Mouse (Mus musculus) WW6 (cell line): ENCODE data around the gene Ubl4b.

Experiments
- DNase-seq: peaks from one replicate; pipeline ENCODE4 v3.0.0-alpha.2; 2013; ENCODE audit warnings: low read depth, low spot score

Gene Ubl4b

GRCm38 (mm10) chr3:107568721-107569120, 13.8 kb upstream of the Ubl4b start:
- DNase-seq, result no peak

- DNase-seq, result no peak
Observed at GRCm38 (mm10) chr3:107567766-107568165, 12.9 kb upstream of the Ubl4b start.

- no peak for DNase-seq
Observed at GRCm38 (mm10) chr3:107565331-107565730, 10.5 kb upstream of the Ubl4b start.

- no peak for DNase-seq
Observed at GRCm38 (mm10) chr3:107563880-107564279, 9.0 kb upstream of the Ubl4b start.

- no peak for DNase-seq
Observed at GRCm38 (mm10) chr3:107562591-107562990, 7.7 kb upstream of the Ubl4b start.

GRCm38 (mm10) chr3:107562104-107562503, 7.2 kb upstream of the Ubl4b start:
- no peak for DNase-seq

GRCm38 (mm10) chr3:107559183-107559582, 4.3 kb upstream of the Ubl4b start:
- no peak for DNase-seq

GRCm38 (mm10) chr3:107558740-107559139, 3.9 kb upstream of the Ubl4b start:
- no peak for DNase-seq

GRCm38 (mm10) chr3:107550409-107551049, 4.3 kb downstream of the Ubl4b start:
- DNase-seq, result peak; percentile 16

GRCm38 (mm10) chr3:107546956-107547355, 7.9 kb downstream of the Ubl4b start:
- no peak for DNase-seq

GRCm38 (mm10) chr3:107545716-107546412, 9.0 kb downstream of the Ubl4b start:
- no peak for DNase-seq

GRCm38 (mm10) chr3:107545278-107545677, 9.6 kb downstream of the Ubl4b start:
- no peak for DNase-seq

GRCm38 (mm10) chr3:107543158-107544080, 11.5 kb downstream of the Ubl4b start:
- no peak for DNase-seq

GRCm38 (mm10) chr3:107542584-107542983, 12.3 kb downstream of the Ubl4b start:
- DNase-seq, result no peak

GRCm38 (mm10) chr3:107537504-107537889, 17.4 kb downstream of the Ubl4b start:
- DNase-seq, result no peak

- DNase-seq, result no peak
Observed at GRCm38 (mm10) chr3:107536810-107537503, 17.9 kb downstream of the Ubl4b start.

- DNase-seq, result no peak
Observed at GRCm38 (mm10) chr3:107534951-107535350, 19.9 kb downstream of the Ubl4b start.

- no peak for DNase-seq
Observed at GRCm38 (mm10) chr3:107533532-107533931, 21.3 kb downstream of the Ubl4b start.

- no peak for DNase-seq
Observed at GRCm38 (mm10) chr3:107530581-107530980, 24.3 kb downstream of the Ubl4b start.

GRCm38 (mm10) chr3:107529182-107529581, 25.7 kb downstream of the Ubl4b start:
- no peak for DNase-seq

- no peak for DNase-seq
Observed at GRCm38 (mm10) chr3:107528401-107529118, 26.3 kb downstream of the Ubl4b start.
